ENCODE assay signal across 10 mouse cellular contexts in the genomic region with DNA sequence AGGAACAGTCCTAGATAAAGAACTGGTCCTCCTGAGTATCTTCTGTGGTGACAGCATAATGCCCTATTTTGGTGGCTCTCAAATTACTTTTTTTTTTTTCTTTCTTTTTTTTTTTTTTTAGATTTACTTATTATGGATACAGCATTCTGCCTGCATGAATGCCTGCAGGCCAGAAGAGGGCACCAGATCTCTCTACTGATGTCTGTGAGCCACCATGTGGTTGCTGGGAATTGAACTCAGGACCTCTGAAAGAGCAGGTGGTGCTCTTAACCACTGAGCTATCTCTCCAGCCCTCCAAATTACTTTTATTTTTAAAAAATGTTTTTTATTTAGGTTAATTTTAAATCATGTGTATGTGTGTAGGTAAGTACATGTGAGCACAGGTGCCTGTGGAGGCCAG. TPM values are rescaled to one million over a fixed set of nuclear protein-coding genes. Genes with fewer than 3 reads are reported as not detected.
A peak's percentile ranks its signal among the peaks of the same experiment; 100 is the strongest.
DNase-seq lines count a peak whose midpoint lies in the region; ATAC-seq and TF ChIP-seq lines count a peak whose summit lies in the region.
"Had no signal": no experiment of that assay in that cellular context is flagged by ENCODE, and none has a peak within 500 bp of the region (broad histone marks: within the 10 kb centered on the region; RNA-seq: fewer than 3 reads in every experiment).

No protein-coding gene starts in this region.

- no peak overlapping the region for H3K4me3 ChIP-seq in heart, adult 2 months
- no peak overlapping the region for H3K4me3 ChIP-seq in hindbrain, embryonic 11.5 days (ENCODE audit: low read depth, low read length)
- H3K4me3 ChIP-seq: kidney, embryonic 15.5 days; lung, embryonic 15.5 days had no signal

- TF ChIP-seq CTCF in heart, adult 2 months (IDR thresholded peaks at IDR 0.05): peak; percentile 74

- H3K27ac ChIP-seq in heart, adult 2 months: no peak overlapping the region
- H3K27ac ChIP-seq in hindbrain, embryonic 11.5 days (ENCODE audit: low read depth, low read length): no peak overlapping the region
- H3K27ac ChIP-seq: kidney, embryonic 15.5 days; lung, embryonic 15.5 days had no signal

- no peak overlapping the region for H3K4me2 ChIP-seq in hindbrain, embryonic 11.5 days (replicated peaks; ENCODE audit: low read depth, low read length)
- H3K4me2 ChIP-seq: kidney, embryonic 15.5 days; lung, embryonic 15.5 days had no signal

- intact Hi-C loops in heart, adult 2 months (cut with DNase I): loop anchor here (5.0 to 10.0 kb wide), 2 partner anchors 97 to 324 kb away; no protein-coding TSS in a partner anchor
- intact Hi-C loops in heart, postnatal 14 days (cut with DNase I): no loop called here

- no peaks in the 10 kb centered on the region for H3K27me3 ChIP-seq in heart, adult 2 months (ENCODE audit: control insufficient read depth, insufficient read depth, low read length)
- H3K27me3 ChIP-seq in splenic B cell, adult 2 months (ENCODE audit: control insufficient read depth, insufficient read depth, low read length, poor library complexity, severe bottlenecking): no peaks in the 10 kb centered on the region
- H3K27me3 ChIP-seq in hindbrain, embryonic 11.5 days (ENCODE audit: control insufficient read depth, insufficient read depth, low read length): no peaks in the 10 kb centered on the region
- H3K27me3 ChIP-seq: kidney, embryonic 15.5 days; lung, embryonic 15.5 days had no signal

- peaks cover 9% of the 10 kb centered on the region for H3K36me3 ChIP-seq in heart, adult 2 months (ENCODE audit: control insufficient read depth, insufficient read depth, low read length)
- H3K36me3 ChIP-seq in splenic B cell, adult 2 months (ENCODE audit: control insufficient read depth, insufficient read depth, low read length, poor library complexity, severe bottlenecking): no peaks in the 10 kb centered on the region
- no peaks in the 10 kb centered on the region for H3K36me3 ChIP-seq in hindbrain, embryonic 11.5 days (ENCODE audit: control insufficient read depth, insufficient read depth, low read length)
- H3K36me3 ChIP-seq: kidney, embryonic 15.5 days; lung, embryonic 15.5 days had no signal

- no peaks in the 10 kb centered on the region for H3K9me3 ChIP-seq in hindbrain, embryonic 11.5 days (ENCODE audit: control insufficient read depth, low read length)
- H3K9me3 ChIP-seq: kidney, embryonic 15.5 days; lung, embryonic 15.5 days had no signal

- TF ChIP-seq EP300 in heart, adult 2 months (IDR thresholded peaks at IDR 0.05; ENCODE audit: insufficient read depth, low read depth, low read length): no peak

- TF ChIP-seq POLR2A in heart, adult 2 months (IDR thresholded peaks at IDR 0.05; ENCODE audit: insufficient read depth, low read depth, low read length): no peak

- no peak overlapping the region for H3K9ac ChIP-seq in heart, adult 2 months (ENCODE audit: low read depth, low read length)
- no peak overlapping the region for H3K9ac ChIP-seq in hindbrain, embryonic 11.5 days (ENCODE audit: low read depth, low read length)
- H3K9ac ChIP-seq: kidney, embryonic 15.5 days; lung, embryonic 15.5 days had no signal

- H3K4me1 ChIP-seq in heart, adult 2 months (ENCODE audit: control insufficient read depth, insufficient read depth, low read length): peaks cover 7% of the 10 kb centered on the region
- H3K4me1 ChIP-seq in hindbrain, embryonic 11.5 days (replicated peaks; ENCODE audit: control insufficient read depth, insufficient read depth, low read length): no peaks in the 10 kb centered on the region
- H3K4me1 ChIP-seq: lung, embryonic 15.5 days had no signal

- DNase-seq in heart, adult 2 months: no peak
- DNase-seq in heart, postnatal 14 days: no peak
- peak; percentile 34 for DNase-seq in lung, postnatal 36 days
- no peak for DNase-seq in lung, postnatal 4 days
- DNase-seq in NIH3T3 (ENCODE audit: low read depth): peak; percentile 37
- peak; percentile 60 for DNase-seq in splenic B cell, adult 2 months (ENCODE audit: low read depth, low spot score)
- DNase-seq in hindbrain, embryonic 11.5 days (ENCODE audit: low spot score): no peak
- DNase-seq in gastrocnemius, postnatal 4 days (ENCODE audit: low spot score in 2 of 2): no peak

- H3K79me2 ChIP-seq in heart, adult 2 months (replicated peaks; ENCODE audit: control insufficient read depth, insufficient read depth, low read length): no peaks in the 10 kb centered on the region

- no peak for ATAC-seq in hindbrain, embryonic 11.5 days (ENCODE audit: low FRiP score)

RNA-seq across cellular contexts. Expression of a gene that starts 6.9 kb away (rescaled TPM):
- 10 to 100 TPM; 76.5 to 77.4 TPM for total RNA-seq in heart, adult 2 months (2021)
- 20.8 and 32.7 TPM in 2 replicates for polyA plus RNA-seq in heart, adult 2 months (2012; rRNA removed)
- total RNA-seq in heart, postnatal 14 days (2021): 100 to 1,000 TPM; 105 to 111 TPM
- 21.1 and 22.6 TPM in 2 replicates for polyA plus RNA-seq in hindbrain, embryonic 11.5 days (2014; fragmentation: Nextera tagmentation; extraction: Ambion mirVana)
- 10 to 100 TPM; 89.7 to 91.0 TPM for total RNA-seq in gastrocnemius, postnatal 4 days (2021)

RNA-seq across cellular contexts. Expression of a gene that starts 37.7 kb away (rescaled TPM):
- total RNA-seq in heart, adult 2 months (2021): 1 to 10 TPM; 3.8 to 7.0 TPM
- polyA plus RNA-seq in heart, adult 2 months (2012; rRNA removed): 5.5 and 6.4 TPM in 2 replicates
- total RNA-seq in heart, postnatal 14 days (2021): 1 to 10 TPM; 6.1 to 8.2 TPM
- polyA plus RNA-seq in hindbrain, embryonic 11.5 days (2014; fragmentation: Nextera tagmentation; extraction: Ambion mirVana): 7.5 and 8.4 TPM in 2 replicates
- 1 to 10 TPM; 3.2 to 3.3 TPM for total RNA-seq in gastrocnemius, postnatal 4 days (2021)

Comparison
In these comparisons a context has a peak if more than half of its experiments do, and no peak if none do; other contexts are left out.
1. DNase-seq: peak in lung, postnatal 36 days (single experiment), NIH3T3 (single experiment) and splenic B cell, adult 2 months (single experiment); none in heart, adult 2 months (0 of 2), heart, postnatal 14 days (0 of 2), lung, postnatal 4 days (0 of 2), hindbrain, embryonic 11.5 days (single experiment) and gastrocnemius, postnatal 4 days (0 of 2).